Mouse (Mus musculus) embryo, embryonic 10 days (tissue): ENCODE measurements around the gene Slc36a1.
A peak's percentile ranks its signal among the peaks of the same experiment; 100 is the strongest.

Experiments used
- DNase-seq: peaks from one replicate; pipeline ENCODE4 v3.0.0-alpha.2; 2015; ENCODE audit warnings: low spot score

Slc36a1 gene

DNA sequence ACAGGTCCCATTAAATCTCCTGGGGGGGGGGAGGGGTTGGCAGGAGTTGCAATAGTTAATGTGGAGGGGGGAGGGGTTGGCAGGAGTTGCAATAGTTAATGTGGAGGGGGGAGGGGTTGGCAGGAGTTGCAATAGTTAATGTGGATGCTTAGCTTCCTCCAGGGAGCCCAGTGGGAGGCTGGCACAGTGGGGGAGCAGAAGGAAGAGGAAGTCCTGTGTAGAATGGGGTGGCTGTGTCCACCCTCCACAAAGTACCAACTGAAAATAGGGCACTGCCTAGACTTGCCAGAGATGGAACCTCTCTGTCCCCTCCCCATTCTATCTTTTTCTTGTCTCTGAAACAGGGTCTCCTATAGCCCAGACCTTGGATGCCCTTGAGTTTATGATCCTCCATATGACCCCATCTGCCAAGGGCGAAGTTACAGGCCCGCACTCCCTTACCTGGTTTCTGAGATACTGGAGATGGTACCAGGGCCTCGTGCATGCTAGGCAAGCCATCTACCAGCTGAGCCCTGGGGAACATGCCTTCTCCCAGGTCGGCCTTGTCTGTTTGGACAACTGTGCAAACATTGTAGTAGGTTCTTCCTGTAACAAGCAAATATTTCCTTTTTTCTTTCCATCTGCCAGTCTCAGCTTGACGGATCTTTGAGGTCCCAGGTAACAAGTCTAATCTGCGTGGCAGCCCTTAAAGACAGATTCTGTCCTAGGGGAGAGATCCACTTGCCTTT is 5.6 kb downstream of the Slc36a1 start:
- DNase-seq: no peak

- no peak for DNase-seq
Observed at GRCm38 (mm10) chr11:55213518-55213917, 9.4 kb downstream of the Slc36a1 start.

DNA sequence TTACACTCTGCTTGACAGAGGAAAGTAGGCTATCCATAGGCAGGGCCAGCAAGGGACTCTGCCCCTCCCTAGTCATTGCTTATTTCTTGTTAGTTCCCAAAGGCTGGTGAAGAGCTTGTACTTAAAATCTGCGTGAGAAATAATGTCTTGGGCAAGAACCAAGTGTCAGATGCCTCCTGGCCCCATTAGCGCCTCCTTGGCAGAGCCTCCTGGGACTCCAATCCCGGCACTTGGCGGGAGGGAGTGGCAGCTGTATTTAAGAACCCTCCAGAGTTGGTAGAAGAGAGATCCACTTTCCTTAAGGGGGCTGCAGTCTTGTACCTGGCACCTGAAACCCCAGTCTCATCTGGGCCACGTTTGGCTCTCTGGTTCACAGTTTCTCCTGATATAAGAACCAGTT is 10.0 kb downstream of the Slc36a1 start:
- DNase-seq: no peak

GRCm38 (mm10) chr11:55214978-55215377 is 10.8 kb downstream of the Slc36a1 start:
- DNase-seq: no peak

GRCm38 (mm10) chr11:55216061-55216460 is 11.9 kb downstream of the Slc36a1 start:
- no peak for DNase-seq

DNA sequence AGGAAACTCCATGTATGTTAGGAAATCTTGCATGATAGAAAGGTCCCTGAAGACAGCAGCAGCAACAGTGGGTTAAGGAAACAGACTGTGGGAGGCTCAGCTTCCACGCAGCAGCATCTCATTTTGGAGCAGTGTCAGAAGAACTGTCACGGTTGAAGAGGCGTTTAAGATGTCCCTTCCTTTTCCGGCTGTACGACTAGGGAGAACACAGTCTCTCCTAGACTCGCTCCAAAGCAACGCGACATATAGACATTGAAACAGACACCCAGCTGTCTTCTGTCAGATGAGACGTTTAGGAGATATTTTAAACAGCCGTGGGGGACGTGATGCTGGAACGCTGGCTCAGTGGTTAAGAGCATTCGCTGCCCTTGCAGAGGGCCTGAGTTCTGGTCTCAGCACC is 12.7 kb downstream of the Slc36a1 start:
- DNase-seq: no peak

DNA sequence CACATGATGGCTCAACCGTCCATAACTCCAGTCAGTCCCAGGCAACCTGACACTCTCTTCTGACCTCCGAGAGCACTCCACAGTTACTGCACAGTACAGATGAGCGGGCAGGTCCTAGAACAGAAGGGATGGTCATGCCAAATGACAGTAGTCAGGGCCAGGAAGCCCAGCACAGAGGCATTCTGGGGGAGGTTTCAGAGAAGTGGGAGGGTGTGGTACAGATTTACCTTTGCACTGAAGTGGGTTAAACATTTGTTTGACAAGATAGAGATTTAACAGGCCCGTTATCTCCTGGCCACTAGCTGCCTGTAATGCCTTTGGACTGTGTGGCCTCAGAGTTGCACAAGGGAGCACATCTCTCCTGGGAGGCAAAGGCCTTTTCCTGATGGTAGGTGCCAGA is 13.3 kb downstream of the Slc36a1 start:
- DNase-seq: no peak

DNA sequence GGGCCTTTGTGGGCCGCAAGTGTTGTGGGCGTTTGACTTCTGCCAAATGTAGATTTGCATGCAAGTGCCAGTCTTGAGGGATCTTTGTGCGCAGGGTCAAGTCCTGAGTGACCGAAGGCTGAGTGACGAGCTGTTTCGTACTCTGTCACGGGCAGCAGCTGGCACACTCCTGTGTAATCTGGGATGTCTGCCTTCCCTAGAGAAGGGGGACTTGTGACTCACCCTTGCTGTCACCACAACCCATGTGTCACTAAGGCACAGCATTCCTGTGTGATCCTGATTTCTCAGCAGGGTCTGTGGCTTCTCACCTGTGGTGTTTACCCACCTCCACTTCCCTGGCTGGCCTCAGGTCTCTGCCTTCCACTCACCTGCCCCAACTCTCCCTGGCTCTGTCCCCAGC is 13.7 kb downstream of the Slc36a1 start:
- DNase-seq: no peak

DNA sequence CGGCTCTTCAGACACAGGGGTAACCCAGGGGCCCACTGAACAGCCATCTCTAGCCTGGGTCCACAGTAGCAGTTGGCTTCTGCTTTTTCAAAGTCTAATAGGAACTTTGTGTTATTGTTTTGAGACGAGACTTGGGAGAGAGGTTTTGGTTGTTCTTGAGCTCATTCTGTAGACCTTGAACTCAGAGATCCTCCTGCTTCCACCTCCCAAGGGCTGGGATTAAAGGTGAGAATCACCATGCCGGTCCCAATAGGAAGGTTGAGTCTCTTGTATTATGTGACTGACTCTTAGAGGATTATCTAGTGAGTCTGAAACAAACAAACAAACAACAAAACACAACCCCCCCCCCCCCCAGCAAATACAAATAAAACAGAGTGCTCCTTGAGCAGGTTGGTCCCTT is 14.3 kb downstream of the Slc36a1 start:
- no peak for DNase-seq

DNA sequence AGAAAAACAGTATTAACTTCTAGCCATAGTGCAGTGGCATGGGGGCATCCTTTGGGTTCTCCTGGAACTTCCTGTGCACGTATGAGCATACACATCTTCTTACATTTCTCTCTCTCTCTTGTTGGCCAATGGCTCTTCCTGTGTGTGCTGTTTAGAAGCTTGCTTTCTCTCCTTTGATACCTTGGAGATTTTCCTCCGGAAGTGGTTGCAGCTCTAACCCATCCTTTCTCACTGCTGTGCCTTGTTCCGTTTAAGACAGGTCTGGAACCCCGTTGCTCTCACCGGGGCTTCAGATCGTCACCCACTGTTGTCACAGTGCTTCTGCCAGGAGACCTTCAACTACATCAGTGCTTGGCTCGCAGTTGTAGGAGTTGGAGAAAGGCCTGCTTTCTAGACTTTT is 17.2 kb downstream of the Slc36a1 start:
- DNase-seq: no peak

DNA sequence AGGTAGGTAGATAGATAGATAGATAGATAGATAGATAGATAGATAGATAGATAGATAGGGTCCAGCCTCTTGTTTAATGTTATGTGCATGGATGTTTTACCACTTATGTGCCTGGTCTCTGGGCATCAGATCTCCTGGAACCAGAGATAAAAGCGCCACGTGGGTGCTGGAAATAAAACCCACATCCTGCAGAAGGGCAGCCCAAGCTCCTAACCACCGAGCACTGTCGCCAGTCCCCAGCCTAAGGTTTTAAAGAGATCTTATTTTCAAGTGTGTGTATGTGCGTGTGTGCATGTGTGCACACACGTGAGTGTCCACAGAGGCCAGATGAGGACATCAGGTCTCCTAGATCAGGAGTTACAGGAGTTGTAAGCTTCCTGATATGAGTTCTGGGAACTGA is 26.9 kb downstream of the Slc36a1 start:
- no peak for DNase-seq

DNA sequence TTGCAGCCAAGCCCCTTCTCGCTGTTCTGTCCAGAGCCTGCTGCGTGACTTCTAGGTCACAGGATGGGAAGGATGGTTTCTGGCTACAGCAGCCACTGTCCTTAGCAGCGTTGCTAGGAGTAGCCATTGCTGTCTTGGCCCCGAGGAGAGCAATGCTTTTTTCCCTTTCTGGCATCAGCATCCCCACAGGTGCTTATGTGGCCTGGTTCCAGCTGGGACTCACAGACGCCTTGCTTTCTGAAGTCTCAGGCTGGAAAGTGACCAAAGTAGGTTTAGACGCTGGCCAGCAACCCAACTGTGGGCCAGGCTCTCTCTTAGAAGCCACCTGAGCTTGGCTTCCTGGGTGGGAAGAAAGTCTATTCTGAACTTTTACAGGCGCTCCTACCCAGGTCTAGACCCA is 30.1 kb downstream of the Slc36a1 start:
- no peak for DNase-seq

DNA sequence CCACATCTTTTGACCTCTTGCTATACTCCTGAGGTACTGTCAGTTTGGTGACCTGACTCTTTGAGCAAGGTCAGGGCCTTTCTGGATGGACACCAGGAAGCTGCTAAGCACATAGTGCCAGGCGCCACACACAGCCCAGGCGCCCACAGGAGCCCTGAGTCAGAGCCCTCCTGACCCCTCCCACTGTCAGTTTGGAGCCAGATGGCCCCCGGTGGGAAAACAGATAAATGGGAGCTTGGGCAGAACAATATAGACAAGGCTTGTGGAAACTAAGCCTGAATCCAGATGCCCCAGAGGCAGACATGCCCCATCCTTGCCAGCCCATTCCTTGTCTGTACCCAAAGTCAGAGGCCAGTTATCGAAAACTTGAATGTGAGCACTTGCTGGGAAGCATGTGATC is 30.6 kb downstream of the Slc36a1 start:
- DNase-seq: no peak

GRCm38 (mm10) chr11:55236815-55237214 is 32.7 kb downstream of the Slc36a1 start:
- no peak for DNase-seq

DNA sequence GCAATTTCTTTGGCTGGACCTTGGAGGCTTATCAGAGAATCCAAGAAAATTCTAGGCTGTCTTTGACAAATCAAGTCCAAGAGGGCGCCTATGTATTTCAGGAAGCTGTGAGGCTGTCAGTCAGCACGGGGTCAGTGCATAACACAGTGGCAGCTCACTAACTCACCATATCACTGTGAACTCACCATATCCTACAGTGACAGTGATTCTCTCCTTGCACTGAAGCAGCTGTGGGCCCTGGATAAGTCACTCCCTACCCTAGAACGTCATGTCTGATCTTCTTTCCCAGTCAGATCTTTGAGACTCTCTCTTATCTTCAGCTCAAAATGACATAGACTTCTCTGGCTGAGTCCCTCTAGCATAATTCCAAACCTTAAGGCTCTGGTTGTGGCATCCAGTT is 35.3 kb downstream of the Slc36a1 start:
- no peak for DNase-seq

DNA sequence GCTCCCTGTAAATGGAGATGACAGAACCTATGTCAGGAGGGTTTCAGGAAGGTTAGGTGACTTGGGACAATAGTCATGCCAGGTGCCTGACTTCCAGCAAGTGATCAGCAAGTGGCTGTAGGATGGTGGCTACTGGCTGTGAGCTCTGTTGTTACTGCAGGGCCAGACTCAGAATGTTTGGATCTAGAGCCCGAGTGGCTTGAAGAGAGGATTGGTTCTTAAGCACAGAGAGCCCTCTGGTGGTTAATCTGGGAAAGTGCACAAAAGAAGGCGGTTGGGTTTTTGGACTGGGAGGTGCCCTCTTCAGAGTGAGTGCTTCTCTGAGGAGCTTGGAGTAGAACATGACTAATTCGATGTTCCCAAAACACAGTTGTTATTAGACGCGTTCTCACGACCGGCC is 36.4 kb downstream of the Slc36a1 start:
- peak; percentile 62 for DNase-seq

DNA sequence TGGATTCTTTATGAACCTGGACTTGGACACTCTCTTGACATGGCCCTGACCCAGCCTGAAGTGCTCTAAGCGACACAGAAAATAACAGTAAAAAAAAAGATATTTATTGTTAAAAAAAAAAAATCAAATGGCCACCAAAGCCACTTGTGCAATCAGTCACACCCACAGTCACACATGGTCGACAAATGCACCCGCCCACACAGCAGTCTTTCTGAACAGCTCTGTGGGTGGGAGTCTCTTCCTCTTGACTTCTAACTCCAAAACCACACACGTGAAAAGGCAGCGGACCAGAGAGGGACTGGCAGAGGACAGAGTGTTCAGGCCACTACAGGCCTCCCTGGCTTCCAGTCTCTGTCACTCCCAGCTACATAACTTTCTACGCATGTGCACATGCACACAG is 46.4 kb downstream of the Slc36a1 start:
- no peak for DNase-seq

- DNase-seq: no peak
Observed at GRCm38 (mm10) chr11:55253391-55253790, 49.2 kb downstream of the Slc36a1 start.

DNA sequence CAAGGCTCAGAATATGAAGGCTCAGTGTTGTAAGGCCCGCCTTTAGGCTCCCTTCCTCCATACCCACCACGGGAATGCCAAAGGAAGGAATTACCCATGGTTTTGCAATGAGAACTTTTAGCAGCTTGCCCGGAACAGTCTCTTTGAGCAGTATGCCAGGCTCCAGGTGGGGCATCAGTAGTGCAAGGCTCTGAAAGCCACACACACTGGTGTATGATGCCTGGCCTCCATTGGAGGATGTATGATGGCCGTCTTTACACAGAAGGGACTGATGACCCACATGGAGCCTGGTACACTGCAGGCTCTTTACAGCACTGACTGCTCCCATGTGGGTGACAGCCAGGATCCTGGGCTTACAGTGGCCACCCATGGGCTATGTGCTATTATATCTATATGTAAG is 57.0 kb downstream of the Slc36a1 start:
- no peak for DNase-seq

- DNase-seq: no peak
Observed at GRCm38 (mm10) chr11:55262000-55262399, 57.9 kb downstream of the Slc36a1 start.

- DNase-seq: no peak
Observed at GRCm38 (mm10) chr11:55264318-55264717, 60.2 kb downstream of the Slc36a1 start.

DNA sequence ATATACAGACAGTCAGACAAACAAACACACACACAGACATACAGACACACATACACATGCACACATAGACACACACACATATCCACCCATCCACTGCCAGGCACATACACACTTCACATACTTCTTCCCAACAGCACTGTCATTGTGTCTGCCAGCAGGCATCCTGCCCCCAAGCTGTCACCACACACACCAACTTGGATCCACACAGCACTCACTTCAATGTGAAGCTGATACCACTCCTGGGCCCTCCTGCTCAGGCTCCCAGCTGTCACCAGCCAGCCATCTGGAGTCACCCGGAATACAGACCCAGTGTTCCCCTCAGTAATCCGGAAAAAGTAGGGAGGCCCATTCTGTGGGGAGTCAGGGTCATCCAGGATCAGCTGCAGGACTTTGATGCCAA is 61.5 kb downstream of the Slc36a1 start:
- no peak for DNase-seq

GRCm38 (mm10) chr11:55268580-55268979 is 64.4 kb downstream of the Slc36a1 start:
- no peak for DNase-seq

- no peak for DNase-seq
Observed at GRCm38 (mm10) chr11:55274756-55275155, 70.6 kb downstream of the Slc36a1 start.
